Mouse (Mus musculus): ENCODE results near the gene Suz12.

- TF ChIP-seq CTCF (IDR thresholded peaks at IDR 0.05; ENCODE audit: borderline replicate concordance, control insufficient read depth, extremely low read depth, insufficient read depth, low read length, poor library complexity) = no peak
- TF ChIP-seq POLR2A (IDR thresholded peaks at IDR 0.05; ENCODE audit: control insufficient read depth, extremely low read depth, insufficient read depth, low read length, poor library complexity) = no peak
Measured at GRCm38 (mm10) chr11:80043419-80043817, 50.5 kb downstream of the Suz12 start.

Data from thymus, adult 2 months (tissue).